In the genomic region with DNA sequence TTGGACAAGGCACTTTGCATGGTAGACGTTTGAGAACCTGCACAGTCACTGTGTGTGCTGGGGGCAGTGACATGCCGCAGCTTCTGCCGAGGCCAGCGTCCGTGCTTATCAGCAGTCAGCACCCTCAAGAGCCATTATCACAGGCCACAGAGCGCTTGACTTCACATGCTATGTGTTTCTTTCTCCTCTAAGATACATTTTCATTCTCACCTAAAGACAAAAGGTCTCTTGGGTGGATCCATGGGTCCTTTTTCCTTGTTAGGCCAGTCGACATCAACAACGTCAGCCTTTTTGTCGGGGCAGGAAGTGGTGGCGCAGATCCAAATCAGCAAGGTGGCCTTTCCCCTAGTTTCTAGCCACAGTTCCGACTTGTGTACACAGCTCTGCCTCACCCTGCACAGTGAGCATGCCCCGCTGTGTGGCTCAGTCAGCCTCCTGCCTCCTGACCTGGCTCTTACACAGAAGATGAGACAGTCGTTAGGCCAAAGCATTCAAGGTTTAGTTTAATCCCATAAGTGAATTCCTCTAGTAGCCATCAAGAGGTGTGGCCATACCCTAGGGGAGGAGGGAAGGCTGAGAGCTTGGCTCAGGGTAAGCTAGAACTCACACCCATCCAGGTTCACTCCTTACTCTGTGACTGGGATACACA, we compare ENCODE assay signal across 9 mouse cellular contexts.
DNase-seq lines count a peak whose midpoint lies in the region; ATAC-seq and TF ChIP-seq lines count a peak whose summit lies in the region.
"Had no signal": no experiment of that assay in that cellular context is flagged by ENCODE, and none has a peak within 500 bp of the region (broad histone marks: within the 10 kb centered on the region; RNA-seq: fewer than 3 reads in every experiment).

No protein-coding gene starts in this region.

- no peak overlapping the region for H3K4me3 ChIP-seq in forebrain, embryonic 11.5 days (ENCODE audit: low read depth, low read length)
- no peak overlapping the region for H3K4me3 ChIP-seq in forebrain, embryonic 15.5 days
- no peak overlapping the region for H3K4me3 ChIP-seq in kidney, adult 2 months (ENCODE audit: insufficient read depth, low read depth, low read length)
- H3K4me3 ChIP-seq in liver, embryonic 16.5 days (ENCODE audit: low read depth, low read length), result peak overlapping the region; percentile 8; the same call in 1 of the 2 replicates
- H3K4me3 ChIP-seq: neural tube, embryonic 13.5 days had no signal

- no peak for TF ChIP-seq POLR2A in kidney, adult 2 months (IDR thresholded peaks at IDR 0.05; ENCODE audit: low read depth, low read length)

- H3K27ac ChIP-seq in forebrain, embryonic 11.5 days (ENCODE audit: low read depth, low read length), result no peak overlapping the region
- no peak overlapping the region for H3K27ac ChIP-seq in forebrain, embryonic 15.5 days (replicated peaks)
- H3K27ac ChIP-seq in kidney, adult 2 months (ENCODE audit: insufficient read depth, low read depth, low read length), result no peak overlapping the region
- H3K27ac ChIP-seq in liver, embryonic 16.5 days (ENCODE audit: low read length), result peak overlapping the region; percentile 95
- H3K27ac ChIP-seq: neural tube, embryonic 13.5 days had no signal

- H3K4me2 ChIP-seq in forebrain, embryonic 11.5 days (ENCODE audit: low read depth, low read length, severe bottlenecking), result no peak overlapping the region
- H3K4me2 ChIP-seq in forebrain, embryonic 15.5 days (replicated peaks), result no peak overlapping the region
- peak overlapping the region; percentile 50 for H3K4me2 ChIP-seq in liver, embryonic 16.5 days (ENCODE audit: low read depth, low read length)
- H3K4me2 ChIP-seq: neural tube, embryonic 13.5 days had no signal

- peak; percentile 63; the same call in 1 of the 2 replicates for ATAC-seq in forebrain, embryonic 11.5 days (replicated peaks; ENCODE audit: low FRiP score)
- no peak for ATAC-seq in forebrain, embryonic 15.5 days (replicated peaks)
- ATAC-seq in liver, embryonic 16.5 days (ENCODE audit: low read depth), result peak; percentile 96

- H3K36me3 ChIP-seq in forebrain, embryonic 11.5 days (ENCODE audit: control insufficient read depth, insufficient read depth, low read length), result no peaks in the 10 kb centered on the region
- H3K36me3 ChIP-seq in forebrain, embryonic 15.5 days, result no peaks in the 10 kb centered on the region
- H3K36me3 ChIP-seq in kidney, adult 2 months (ENCODE audit: control insufficient read depth, insufficient read depth, low read length), result no peaks in the 10 kb centered on the region
- no peaks in the 10 kb centered on the region for H3K36me3 ChIP-seq in liver, embryonic 16.5 days (ENCODE audit: control insufficient read depth, insufficient read depth)
- H3K36me3 ChIP-seq: neural tube, embryonic 13.5 days had no signal

- 77% methylated on average over 13 of the region's 13 CpGs for WGBS in forebrain, embryonic 11.5 days
- 77% methylated on average over 13 of the region's 13 CpGs for WGBS in forebrain, embryonic 15.5 days
- WGBS in kidney, adult 2 months, result 59% methylated on average over 13 of the region's 13 CpGs
- WGBS in liver, embryonic 16.5 days (ENCODE audit: insufficient replicate concordance), result 5% methylated on average over 13 of the region's 13 CpGs

- no peak for TF ChIP-seq CTCF in kidney, adult 2 months (conservative IDR thresholded peaks at IDR 0.05; ENCODE audit: insufficient read depth, insufficient read length, low read depth, low read length)

- no peaks in the 10 kb centered on the region for H3K9me3 ChIP-seq in forebrain, embryonic 11.5 days (ENCODE audit: control insufficient read depth, low read length)
- H3K9me3 ChIP-seq in forebrain, embryonic 15.5 days, result no peaks in the 10 kb centered on the region
- H3K9me3 ChIP-seq in liver, embryonic 16.5 days (replicated peaks; ENCODE audit: control insufficient read depth, low read length), result no peaks in the 10 kb centered on the region
- H3K9me3 ChIP-seq: neural tube, embryonic 13.5 days had no signal

- no peaks in the 10 kb centered on the region for H3K27me3 ChIP-seq in forebrain, embryonic 11.5 days (ENCODE audit: control insufficient read depth, insufficient read depth, low read length)
- no peaks in the 10 kb centered on the region for H3K27me3 ChIP-seq in forebrain, embryonic 15.5 days
- H3K27me3 ChIP-seq in kidney, adult 2 months (replicated peaks; ENCODE audit: control insufficient read depth, insufficient read depth, low read length), result no peaks in the 10 kb centered on the region
- no peaks in the 10 kb centered on the region for H3K27me3 ChIP-seq in liver, embryonic 16.5 days (ENCODE audit: control insufficient read depth, insufficient read depth, low read depth, low read length)
- H3K27me3 ChIP-seq: neural tube, embryonic 13.5 days had no signal

- DNase-seq in forebrain, embryonic 11.5 days (ENCODE audit: low spot score), result no peak
- peak; percentile 42 for DNase-seq in T-cell, adult 2 months (ENCODE audit: low spot score)
- peak; percentile 98 for DNase-seq in heart, adult 11 months
- DNase-seq in kidney, adult 2 months, result peak; percentile 27
- peak; percentile 18 to 24 for DNase-seq in right cerebral cortex, postnatal 36 days (ENCODE audit: low spot score in 2 of 2)
- DNase-seq in urinary bladder, postnatal 4 days (ENCODE audit: low spot score in 2 of 2), result peak; percentile 61 to 62

- no peak overlapping the region for H3K9ac ChIP-seq in forebrain, embryonic 11.5 days (ENCODE audit: low read length)
- no peak overlapping the region for H3K9ac ChIP-seq in forebrain, embryonic 15.5 days (replicated peaks)
- peak overlapping the region; percentile 43 for H3K9ac ChIP-seq in liver, embryonic 16.5 days (ENCODE audit: low read depth, low read length)
- H3K9ac ChIP-seq: neural tube, embryonic 13.5 days had no signal

- 0 out of 2 replicates have a peak, but pooled peaks cover 4% of the 10 kb centered on the region for H3K4me1 ChIP-seq in forebrain, embryonic 11.5 days (replicated peaks; ENCODE audit: control insufficient read depth, insufficient read depth, low read length)
- no peaks in the 10 kb centered on the region for H3K4me1 ChIP-seq in forebrain, embryonic 15.5 days
- H3K4me1 ChIP-seq in kidney, adult 2 months (ENCODE audit: control insufficient read depth, insufficient read depth, low read length), result no peaks in the 10 kb centered on the region
- peaks cover 35% of the 10 kb centered on the region for H3K4me1 ChIP-seq in liver, embryonic 16.5 days (ENCODE audit: control insufficient read depth, low read depth, low read length)
- H3K4me1 ChIP-seq: neural tube, embryonic 13.5 days had no signal
